Mouse (Mus musculus) Patski (cell line): ENCODE measurements at regions not wholly inside any gene's neighbourhood (a gene's known extent, or its start where the extent isn't known, plus 50 kb on each side); places are given as distances from the start of the nearest gene placed in this dataset.

ENCODE experiments used
- ATAC-seq: fragments of 100-300 bp; one replicate; pipeline ENCODE4 v1.8.0; 2021
- CTCF ChIA-PET: fragments of 350-600 bp; sonication (Branson Sonifier 250); formaldehyde crosslinking; loops from one replicate; lab custom pipeline; 2022; ENCODE audit warnings: inconsistent platforms; lab: Charles Lee
- POLR2A ChIA-PET: fragments of 350-600 bp; sonication (Branson Sonifier 250); formaldehyde crosslinking; loops from one replicate; lab custom pipeline; 2022; ENCODE audit warnings: antibody characterized with exemption, inconsistent platforms; lab: Charles Lee
- DNase-seq: peaks from one replicate; pipeline ENCODE4 v3.0.0-alpha.2; 2011; ENCODE audit warnings: low read depth, low spot score
- H3K27me3 ChIP-seq: fragments of 371-371 bp; one replicate; pipeline ENCODE4 v1.5.1; 2021
- CTCF ChIP-seq: fragments of 100-300 bp; IDR thresholded peaks from one replicate; pipeline ENCODE4 v1.5.1; 2021
- in situ Hi-C: fragments of 300-500 bp; cut with MboI; formaldehyde crosslinking; loops from 3 replicates; pipeline ENCODE4 v1.11.1; 2018; ENCODE audit warnings: low pct_unique_long_range_greater_than_20kb, mixed read lengths

DNA sequence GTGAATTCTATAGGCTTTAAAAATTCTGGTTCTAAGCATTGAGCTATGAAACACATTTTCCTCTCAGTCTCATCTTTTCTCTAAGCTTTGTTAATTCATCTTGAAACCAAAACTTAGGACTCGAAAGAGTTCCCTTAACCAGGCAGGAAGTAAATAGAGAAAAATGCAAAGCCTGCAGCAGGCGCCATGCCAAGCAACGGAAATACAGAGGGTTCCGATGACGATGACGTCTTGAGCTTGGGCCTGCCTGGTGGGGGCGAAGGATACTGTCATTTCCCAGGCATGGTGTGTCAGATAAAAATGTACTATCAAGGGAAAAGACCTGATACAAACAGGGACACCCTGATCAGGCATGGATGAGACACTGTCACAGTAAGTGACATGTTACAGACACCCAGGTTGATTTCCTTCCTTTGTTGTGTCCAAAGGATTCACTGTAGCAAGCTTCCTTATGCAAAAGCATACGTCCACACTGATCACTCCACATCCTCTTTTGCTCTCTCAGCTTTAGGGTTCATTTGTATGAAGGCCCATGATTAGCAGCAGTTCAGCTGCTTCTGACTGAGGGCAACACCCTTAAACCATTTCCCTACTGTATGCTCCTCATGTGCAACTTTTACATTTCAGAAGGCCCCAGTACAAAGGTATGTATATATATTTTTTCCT lies 135.0 kb downstream of the Cemip2 start:
- CTCF ChIA-PET = interaction anchor here (1.0 kb wide), 1 partner anchor 31 kb away, joined by 3 read pairs; no protein-coding TSS in a partner anchor
- peaks cover 3% of the 10 kb centered on the region for H3K27me3 ChIP-seq
- no peak for DNase-seq
- ATAC-seq = no peak
- POLR2A ChIA-PET = no interaction called here
- in situ Hi-C loops = no loop called here
- no peak for TF ChIP-seq CTCF

DNA sequence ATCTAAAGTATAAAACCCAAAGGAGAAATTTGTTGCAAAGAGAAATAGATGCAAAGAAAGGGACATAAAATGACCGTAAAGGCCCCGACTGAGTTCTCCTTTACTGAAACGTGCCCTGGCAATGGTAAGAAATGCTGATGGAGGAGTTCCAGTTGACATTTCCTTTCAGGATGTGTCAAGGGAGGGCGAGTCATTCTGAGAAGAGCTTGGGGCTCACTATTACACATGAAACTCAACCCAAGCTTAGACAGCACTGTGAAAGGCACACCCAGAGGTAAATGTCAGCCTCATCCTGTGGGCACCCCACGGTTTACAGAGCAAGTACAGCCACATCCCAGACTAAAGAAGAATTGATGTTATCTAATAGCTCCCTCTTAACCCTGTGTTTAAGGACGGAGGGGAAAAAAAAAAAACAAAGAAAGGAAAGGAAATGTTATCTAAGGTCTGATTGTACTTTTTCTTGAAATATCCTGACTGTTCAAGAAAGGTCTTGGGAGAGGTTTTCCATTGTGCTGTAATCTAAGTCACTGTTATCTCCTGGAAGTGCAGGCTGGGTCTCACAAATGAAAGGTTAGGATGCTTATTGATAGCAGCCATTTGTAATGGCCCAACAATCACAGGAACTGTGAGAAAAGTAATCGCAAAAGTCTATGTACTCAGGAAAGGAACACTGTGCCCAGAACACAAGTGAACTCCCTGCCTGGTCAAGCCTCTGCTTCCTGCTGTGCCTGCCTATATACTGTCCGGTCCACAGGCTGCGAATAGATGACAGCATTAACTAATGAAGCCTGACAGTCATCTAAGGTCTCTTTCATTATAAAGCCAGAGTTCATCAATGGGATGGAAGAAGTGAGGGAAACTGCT lies 135.8 kb downstream of the Cemip2 start:
- ATAC-seq (no peak), DNase-seq (no peak)
- in situ Hi-C loops = no loop called here
- no peak for TF ChIP-seq CTCF
- peaks cover 6% of the 10 kb centered on the region for H3K27me3 ChIP-seq
- POLR2A ChIA-PET = no interaction called here
- CTCF ChIA-PET = no interaction called here

DNA sequence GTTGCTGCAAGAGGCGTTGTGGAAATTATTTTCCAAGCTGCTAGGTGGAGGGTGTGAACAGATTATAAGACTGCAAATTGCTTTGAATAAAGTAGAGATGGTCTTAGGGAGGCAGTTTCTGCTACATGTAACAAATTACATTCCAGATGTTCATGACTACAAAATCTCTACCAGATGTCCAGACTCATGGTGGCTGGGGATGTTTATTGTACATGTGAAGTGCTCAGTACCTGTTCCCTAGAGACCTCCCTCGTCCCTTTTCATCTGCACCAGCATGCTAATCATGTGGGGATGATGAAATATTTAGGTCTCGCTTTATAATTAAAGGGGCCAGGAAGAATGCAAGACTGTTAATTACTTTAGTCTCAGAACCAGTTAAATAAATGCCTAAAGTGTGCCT lies 136.5 kb downstream of the Cemip2 start:
- DNase-seq = no peak
- in situ Hi-C loops = no loop called here
- TF ChIP-seq CTCF = no peak
- ChIA-PET CTCF (no interaction called here), POLR2A (no interaction called here)
- no peak for ATAC-seq
- H3K27me3 ChIP-seq = peaks cover 6% of the 10 kb centered on the region

DNA sequence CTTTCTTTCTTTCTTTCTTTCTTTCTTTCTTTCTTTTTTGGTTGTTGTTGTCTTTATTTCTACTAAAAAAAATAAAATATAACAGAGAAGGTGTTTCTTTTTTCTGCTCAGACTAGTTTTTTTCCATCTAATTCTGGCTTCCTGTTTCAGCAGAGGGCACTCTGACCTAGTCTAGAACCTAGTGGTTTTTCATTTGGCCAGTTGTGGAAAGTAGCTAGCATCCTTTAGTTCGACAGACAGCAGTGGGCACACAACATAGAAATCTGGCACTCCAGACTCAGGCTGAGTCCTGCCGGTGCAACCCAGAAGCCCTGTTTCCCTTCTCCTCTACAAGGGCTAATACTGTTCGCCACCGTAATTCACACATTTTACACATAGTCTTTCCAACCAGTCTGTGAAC lies 140.0 kb downstream of the Cemip2 start:
- no peak for ATAC-seq
- ChIA-PET POLR2A (no interaction called here), CTCF (no interaction called here)
- no peak for DNase-seq
- no peak for TF ChIP-seq CTCF
- peaks cover 6% of the 10 kb centered on the region for H3K27me3 ChIP-seq
- in situ Hi-C loops = no loop called here

DNA sequence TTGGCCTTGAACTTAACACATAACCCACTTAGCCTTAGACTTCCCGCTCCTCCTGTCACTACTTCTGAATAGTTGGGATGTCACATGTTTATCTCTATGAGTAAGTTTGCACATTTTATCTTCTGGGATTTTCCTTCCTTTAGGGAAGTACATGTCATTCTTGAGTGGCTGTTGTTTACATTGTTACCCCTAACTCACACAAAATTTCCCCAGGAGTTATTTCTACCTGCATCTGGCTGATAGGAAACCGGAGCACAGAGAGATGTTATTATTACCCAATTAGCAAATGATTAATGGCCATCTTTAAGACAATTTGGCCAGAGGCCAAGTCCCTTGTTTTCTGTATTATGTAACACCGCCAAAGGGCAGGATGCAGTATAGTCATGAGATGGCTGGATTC lies 140.9 kb downstream of the Cemip2 start:
- ChIA-PET POLR2A (no interaction called here), CTCF (no interaction called here)
- in situ Hi-C loops = no loop called here
- no peak for DNase-seq
- ATAC-seq = no peak
- H3K27me3 ChIP-seq = peaks cover 6% of the 10 kb centered on the region
- TF ChIP-seq CTCF = no peak

DNA sequence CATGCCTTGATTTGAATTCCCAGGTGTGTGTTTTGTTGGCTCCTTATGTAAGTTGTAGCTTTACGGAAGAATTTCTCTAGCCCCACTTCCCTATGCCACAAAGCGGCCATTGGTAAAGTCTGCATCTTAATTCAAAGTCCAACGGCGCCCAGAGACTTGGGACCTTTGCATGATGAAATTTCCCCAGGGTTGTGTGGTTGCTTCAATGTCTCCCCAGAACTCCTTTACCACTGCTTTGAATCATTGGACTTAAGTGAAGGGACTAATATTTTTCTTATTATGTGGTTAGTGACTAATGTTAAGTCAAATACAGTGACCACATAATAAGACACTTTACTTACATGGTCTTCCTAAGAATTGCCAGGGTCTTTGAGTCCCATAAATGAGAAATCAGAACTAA lies 162.0 kb downstream of the Cemip2 start:
- ATAC-seq = no peak
- CTCF ChIA-PET = no interaction called here

DNA sequence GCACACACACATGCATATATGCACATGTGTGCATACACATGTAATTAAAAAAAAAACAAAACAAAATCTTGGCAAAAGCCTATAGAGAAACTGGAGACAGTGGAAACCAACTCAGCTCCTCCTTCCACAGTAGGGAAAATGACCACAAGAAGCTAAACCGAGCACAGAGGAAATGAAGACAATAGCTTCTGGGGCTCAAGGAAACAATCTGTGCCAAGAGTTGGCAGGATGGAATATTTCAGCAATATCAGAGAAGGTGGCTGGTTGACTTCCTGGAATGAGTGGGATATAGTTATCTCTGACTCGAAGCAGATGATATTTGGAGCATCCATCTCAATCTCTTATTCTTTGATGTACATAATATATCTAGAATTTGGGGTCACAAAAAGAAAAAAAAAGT lies 163.6 kb downstream of the Cemip2 start:
- ChIA-PET CTCF (interaction anchor here (1.6 kb wide), 1 partner anchor 58 kb away, joined by 3 read pairs; no protein-coding TSS in a partner anchor), POLR2A (no interaction called here)
- in situ Hi-C loops = no loop called here
- DNase-seq = no peak
- ATAC-seq = no peak
- no peaks in the 10 kb centered on the region for H3K27me3 ChIP-seq
- TF ChIP-seq CTCF = no peak

More for the DNA sequence above, 162.0 kb downstream of the Cemip2 start:
- in situ Hi-C loops = no loop called here
- no peaks in the 10 kb centered on the region for H3K27me3 ChIP-seq
- DNase-seq = no peak
- no peak for TF ChIP-seq CTCF
- POLR2A ChIA-PET = no interaction called here

DNA sequence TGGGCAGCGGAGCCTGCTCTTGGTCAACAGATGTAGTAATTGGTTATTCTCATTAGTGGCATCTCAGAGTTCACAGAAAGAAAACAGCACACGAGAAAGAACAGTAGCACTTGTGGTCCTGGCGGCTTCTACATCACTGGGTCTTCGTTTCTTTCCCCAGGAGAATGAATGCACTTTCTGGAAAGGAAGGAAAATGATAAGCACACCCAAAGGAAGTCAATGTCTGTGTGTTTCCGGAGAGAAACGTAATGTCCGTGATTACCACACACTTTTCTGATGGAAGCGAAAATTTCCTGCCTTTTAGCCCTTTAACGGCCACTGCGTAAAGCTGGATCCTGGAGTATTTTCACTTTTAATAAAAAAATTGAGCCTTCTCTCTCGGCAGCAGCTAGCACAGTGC lies 164.1 kb downstream of the Cemip2 start:
- ChIA-PET POLR2A (no interaction called here), CTCF (interaction anchor here (1.6 kb wide), 1 partner anchor 59 kb away, joined by 3 read pairs; no protein-coding TSS in a partner anchor)
- no peak for TF ChIP-seq CTCF
- in situ Hi-C loops = no loop called here
- no peaks in the 10 kb centered on the region for H3K27me3 ChIP-seq
- DNase-seq (no peak), ATAC-seq (no peak)

DNA sequence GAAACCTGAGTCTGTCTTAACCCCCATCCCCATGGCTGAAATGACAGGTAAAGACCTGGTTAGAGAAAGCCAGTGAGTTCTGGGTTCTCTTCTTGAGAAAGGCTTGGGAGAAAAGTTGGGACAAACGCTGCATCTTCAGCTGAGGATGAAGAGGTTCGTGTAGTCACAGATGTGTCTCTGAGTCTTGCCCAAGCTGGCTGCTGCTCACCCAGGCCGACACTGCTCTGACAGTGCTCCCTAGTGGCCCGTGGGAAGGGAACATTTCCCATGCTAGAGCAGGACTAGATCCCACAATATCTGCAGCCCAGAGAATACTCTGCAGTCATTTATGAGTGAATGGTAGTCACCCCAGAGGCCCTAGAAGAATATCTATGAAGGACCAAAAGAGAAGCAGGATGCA lies 165.3 kb downstream of the Cemip2 start:
- ChIA-PET POLR2A (no interaction called here), CTCF (interaction anchor here (1.0 to 1.2 kb wide), 2 partner anchors 166 to 196 kb away, joined by 3 read pairs; no protein-coding TSS in a partner anchor)
- TF ChIP-seq CTCF = peak; percentile 54
- no peaks in the 10 kb centered on the region for H3K27me3 ChIP-seq
- DNase-seq (no peak), ATAC-seq (no peak)
- in situ Hi-C loops = no loop called here

DNA sequence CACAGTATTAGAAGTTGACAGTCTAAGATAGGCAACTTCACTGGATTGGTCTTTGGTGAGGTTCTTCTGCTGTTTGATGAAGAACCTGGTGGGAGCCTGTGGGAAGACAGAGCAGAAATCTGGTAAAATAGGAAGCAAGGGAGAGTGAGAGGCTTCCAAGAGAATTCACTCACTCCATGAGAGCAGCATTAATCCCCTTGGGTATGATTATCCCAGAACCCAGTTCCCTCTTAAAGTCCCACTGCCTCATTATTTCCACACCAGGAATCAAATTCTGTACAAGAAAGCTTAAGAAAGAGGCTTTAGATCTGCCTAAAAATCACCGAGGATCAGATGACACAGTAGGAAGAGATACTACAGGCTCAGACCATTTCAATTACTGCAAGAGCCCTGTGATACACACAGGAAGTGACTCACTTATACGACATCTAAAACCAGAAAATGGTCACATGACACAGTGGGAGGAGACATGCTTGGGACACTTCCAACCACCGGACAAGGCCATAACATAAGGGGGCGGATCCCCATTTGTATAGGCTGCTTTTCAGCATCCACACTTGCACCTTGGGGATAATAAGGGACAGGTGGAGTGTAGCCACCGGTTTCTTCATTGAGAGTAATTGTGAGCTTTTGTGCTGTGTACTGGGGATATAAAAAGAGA lies 168.2 kb downstream of the Cemip2 start:
- peak; percentile 31 for ATAC-seq
- in situ Hi-C loops = no loop called here
- ChIA-PET CTCF (no interaction called here), POLR2A (interaction anchor here (0.9 kb wide), 1 partner anchor 168 kb away, joined by 4 read pairs; the partner anchor contains the start of gene Cemip2)
- no peaks in the 10 kb centered on the region for H3K27me3 ChIP-seq
- peak; percentile 13 for DNase-seq
- TF ChIP-seq CTCF = no peak
